Mouse (Mus musculus) left cerebral cortex, adult 9 months (tissue): Measurements from ENCODE around the gene Ltbp1.
"Not testable (repeated sequence)": the region's sequence is repeated elsewhere in the genome, so short reads cannot be mapped to it uniquely, and the experiment has no call there.

ENCODE experiments used
- DNase-seq, 2 experiments: peaks; one replicate each; pipeline ENCODE4 v3.0.0; 2022; ENCODE audit warnings: low spot score in 2 of 2

Ltbp1 gene

DNA sequence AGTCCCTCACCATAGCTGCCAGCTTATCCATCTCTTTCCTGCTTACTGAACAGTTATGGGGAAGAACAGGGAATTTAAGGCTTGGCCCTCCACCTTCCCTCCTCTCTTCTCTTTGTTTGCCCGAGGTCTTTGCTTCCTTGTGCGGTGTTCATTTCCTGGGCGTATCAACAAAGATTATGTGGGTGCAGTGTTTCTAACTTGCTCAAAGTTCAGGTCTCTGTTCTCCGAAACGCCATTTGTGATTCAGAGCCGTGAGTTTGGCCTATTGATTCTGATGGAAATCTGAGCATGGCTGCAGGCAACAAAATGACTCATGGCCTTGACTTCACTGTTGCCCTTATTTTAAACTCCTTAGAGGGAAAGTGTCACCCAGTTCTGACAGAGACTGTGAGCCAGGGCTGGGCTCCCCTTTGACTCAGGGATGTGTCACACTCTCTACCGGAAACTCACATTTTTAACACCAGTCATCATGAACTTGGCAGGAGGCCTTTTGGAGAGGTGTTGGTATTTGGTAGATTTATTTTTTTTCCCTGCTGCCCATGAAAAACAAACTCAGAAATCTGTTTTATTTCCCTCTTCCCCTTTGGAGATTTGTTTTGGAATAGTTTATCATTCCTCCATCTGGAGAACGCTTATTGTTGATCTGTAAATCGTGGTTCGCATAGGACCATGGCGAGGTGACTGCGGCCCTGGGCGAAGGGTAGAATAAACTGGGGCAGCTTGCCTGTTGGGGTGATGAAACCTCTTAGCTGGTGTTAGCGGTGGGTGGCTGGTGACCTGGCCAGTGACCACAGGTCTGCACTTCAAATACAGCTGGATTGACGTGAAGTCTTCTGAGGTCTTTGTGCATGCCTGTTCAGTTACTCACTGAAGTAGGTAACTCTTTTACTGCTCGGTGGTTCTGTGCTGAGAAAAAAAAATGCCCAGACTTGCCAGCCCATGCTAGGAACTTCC lies 105.2 kb downstream of the Ltbp1 start:
- no peak for DNase-seq

DNA sequence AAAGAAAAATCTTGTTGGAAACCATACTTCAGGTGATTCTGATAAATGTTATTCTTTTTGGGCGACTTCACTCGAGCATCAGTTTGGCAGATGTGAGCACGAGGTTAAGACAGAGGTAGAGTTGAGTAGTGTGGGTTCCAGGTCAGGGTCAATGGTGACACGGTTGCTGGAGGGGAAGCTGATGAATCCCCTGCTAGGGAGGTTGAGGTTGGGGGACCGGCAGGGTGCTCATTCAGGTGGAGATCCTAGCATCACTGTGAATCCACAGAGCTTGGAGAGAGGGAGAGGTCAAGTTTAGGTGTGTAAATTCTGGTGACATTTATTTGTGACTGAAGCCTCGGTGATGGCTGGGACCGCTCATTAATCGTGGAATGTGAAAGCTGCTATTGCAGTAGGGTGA lies 110.2 kb downstream of the Ltbp1 start:
- no peak for DNase-seq

DNA sequence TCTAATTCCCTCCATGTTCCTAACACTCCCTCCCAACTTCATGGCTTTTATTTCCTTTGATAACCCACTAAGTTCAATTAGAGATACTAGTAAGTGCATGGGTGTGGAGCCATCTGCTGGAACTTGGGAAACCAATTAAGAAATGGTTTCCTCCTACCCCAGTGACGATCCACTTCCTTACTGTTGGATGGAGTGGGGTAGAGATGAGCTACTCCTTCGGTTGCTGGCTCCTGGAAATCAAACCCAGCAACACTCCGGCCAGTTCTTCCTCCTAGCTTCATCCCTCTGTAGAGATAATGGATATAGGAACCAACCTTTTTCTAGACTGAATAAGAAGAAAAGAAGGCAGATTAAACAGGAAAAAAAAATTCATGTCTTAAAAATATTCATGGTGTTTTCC lies 113.5 kb downstream of the Ltbp1 start:
- DNase-seq: no peak

DNA sequence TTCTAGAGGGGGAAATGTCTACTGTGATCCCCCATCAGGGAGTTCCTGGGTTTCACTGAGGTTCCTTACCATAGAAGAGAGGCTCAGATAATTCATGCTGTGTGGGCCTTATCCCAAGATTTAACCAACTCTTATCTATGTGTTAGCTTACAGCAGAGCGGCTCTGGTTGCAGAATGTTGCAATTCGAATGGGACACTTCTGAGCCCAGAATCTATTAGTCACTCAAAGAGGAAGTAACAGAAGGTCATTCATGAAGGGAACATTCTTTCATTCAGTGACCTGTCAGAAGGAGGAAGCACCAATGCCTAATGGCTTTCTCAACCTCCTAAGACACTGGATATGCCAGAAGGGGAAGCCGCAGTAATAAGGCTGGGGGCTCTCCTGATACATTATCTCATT lies 114.1 kb downstream of the Ltbp1 start:
- DNase-seq: no peak

DNA sequence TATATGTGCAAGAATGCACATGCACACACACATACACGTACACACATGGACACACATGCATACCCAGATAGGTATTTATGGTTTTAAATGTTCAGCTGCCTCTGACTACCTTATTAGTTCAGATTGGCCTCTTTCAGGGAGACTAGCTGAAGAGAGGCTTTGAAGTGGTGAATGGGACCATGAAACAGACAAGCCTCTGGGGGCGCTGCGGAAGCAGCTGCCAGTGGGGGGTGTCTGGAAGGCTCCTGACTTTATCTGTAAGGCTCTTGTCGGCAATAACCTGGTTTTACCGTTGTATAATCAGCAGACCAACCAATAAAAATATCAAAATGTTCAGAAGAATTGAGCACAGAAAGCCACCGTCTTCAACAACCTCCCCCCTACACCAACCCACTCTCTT lies 114.7 kb downstream of the Ltbp1 start:
- DNase-seq: no peak

DNA sequence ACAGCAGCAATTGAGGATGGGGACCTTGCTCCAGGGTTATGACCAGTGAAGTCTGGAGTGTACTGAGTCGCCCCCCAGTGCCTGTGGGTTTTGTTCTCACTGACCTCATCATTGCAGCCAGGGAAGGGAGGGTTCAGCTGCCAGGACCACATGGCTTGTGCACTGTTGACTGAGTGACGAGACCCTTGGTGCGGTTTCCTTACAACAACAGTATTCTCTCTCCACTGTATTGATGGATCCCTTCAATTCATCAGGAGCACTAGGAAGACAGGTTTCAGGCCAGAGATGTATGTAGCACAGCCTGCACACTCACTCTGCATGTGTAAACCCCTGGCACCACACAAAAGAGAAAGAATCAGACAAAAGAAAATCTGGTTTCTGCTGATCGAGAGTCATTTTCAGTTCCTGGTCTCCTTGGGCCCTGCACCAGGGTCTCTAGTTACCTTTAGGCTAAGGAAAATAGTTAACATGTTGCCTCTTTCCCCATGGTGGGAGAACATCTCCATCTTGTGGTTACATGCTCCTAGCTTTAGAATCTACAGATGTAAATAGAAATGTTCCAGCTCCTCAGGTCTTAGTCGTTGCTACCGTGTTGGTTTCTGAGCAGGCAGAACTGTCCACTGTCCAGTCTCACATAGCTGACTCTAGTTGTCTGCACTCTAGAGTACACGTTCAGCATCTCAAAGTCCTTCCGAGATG lies 117.4 kb downstream of the Ltbp1 start:
- DNase-seq: no peak

DNA sequence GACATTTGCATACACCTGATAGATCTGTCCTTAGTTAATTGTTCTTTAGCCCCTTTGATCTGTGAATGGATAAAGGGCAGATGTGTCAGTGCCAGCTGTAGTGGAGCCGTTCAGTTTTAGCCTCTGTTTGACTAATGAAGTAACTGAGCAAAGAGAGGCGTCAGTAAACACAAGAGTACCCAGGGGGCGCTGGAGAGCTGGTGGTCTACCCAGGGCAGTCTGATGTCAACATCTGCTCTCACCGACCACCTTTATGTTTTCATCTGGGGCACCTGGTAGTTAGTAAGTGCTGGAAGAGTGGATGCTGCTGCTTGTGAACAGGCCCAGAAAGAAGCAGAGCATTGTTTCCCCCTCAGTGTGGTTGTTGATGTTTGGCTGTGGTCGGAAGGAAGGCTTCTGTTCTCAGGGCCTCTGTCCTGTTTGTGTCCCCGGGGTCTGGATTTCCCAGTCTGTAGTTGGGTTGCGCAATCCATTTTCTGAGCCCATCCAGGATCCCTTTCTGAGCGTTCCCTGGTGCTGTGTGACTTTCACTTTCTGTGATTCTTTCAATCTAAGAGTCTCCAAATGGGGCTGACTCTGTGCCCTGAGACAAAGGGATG lies 123.1 kb downstream of the Ltbp1 start:
- DNase-seq: no peak

DNA sequence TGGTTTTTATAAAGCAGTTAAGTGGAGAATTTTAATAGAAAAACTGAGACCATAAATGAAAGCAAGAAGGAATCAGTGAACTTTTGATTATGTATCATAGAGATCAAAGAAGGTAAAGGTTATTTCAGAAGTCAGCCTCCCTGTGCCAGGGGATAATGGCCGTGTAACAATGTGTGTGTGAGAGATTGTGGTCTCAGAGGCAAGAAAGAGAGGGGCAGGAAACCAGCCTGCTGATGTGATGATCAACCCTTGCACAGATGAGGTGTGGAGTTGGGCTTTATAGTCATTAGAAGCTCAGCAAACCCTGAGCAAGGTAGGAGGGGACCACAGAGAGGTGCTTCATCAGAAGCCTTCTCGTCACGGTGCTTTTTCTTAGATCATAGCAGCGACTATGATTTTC lies 128.6 kb downstream of the Ltbp1 start:
- no peak for DNase-seq

DNA sequence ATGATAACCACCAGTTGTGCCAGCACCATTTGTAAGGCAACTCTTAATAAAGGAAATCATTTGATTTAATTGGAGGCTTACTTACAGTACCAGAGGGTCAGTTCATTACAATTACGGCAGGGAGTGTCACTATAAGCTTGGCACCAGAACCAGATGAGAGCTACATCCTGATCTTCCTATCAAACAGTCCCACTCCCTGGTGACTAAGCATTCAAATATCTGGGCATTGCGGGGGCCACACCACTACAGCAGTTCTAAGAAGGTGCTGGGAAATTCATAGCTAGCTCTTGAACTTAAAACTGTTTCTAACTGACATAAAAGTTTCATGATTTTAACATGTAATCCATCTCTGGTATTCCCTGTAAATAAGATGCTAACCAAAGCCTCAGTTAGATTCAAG lies 134.4 kb downstream of the Ltbp1 start:
- no peak for DNase-seq

DNA sequence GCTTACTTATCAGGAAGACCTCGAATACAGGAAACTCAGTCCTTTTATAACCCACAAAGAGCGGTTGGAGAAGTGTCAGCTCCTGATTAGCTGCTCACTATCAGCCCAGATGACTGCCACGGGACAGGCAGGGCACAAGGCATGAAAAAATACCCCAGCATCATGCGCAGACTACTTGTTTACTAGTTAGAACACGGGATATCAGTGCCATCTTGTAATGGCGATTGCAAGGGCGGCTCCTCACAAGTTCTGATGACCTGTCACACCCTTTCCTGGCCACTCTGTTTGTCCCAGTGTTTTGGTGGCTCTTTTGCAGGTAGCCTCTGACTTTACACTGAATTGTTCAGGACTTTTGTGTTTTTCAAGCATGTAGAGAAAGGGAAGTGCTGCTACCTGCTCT lies 137.5 kb downstream of the Ltbp1 start:
- not testable (repeated sequence) for DNase-seq

DNA sequence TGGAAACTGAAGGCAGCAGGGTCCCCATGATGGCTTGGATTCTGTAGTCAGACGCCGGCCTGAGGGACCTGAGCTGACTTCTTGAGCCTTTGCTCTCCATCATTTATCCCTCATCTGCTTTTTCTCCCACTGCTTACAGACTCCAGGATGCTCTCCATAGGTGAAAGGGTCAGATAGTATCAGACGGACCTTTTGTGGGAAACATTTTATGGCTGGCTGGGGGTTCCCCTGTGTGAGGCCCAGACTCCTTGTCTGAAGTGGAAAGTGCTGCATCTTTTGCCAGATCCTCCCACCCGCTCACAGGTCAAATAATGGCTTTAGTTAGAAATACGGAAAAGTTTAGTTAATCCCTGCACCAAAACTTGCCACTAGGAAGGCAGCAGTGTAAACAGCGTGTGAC lies 138.6 kb downstream of the Ltbp1 start:
- no peak for DNase-seq

DNA sequence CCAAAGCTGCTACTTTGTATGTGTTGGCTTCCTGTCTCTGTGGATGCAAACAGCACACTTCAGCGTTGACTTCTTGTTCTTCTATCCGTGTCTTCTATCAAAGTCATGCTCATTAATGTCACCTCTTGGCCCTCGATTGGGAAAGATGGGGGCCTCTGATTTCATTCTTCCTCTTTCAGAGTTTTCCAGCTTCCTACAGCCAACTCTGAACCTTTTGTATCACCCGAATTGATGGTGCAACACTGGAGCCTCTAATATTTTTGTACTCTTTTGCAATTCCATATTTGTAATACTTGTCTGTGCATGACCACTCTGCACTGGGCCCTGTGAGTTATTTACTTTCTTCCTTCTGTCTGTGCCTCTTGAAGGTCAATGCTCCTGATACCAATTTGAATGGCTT lies 141.8 kb downstream of the Ltbp1 start:
- DNase-seq: no peak

DNA sequence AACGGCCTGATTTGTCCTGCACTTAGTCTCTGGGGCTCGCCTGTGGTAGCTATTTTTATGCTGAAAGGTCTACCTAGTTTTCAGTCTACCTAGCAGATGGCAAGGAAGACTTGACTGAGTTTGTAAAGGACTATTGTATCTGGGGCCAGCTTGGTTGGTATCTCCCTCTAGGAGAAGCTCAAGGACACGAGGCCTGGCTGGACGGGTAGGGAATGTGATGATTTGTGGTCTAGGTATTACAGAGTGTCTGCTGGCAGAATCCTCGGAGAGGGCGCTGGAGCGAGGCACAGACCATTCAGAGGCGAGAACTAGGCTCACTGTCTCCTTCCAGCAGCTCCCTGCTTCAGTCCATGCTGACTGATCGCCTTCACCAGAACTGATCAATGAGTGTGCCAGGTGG lies 146.4 kb downstream of the Ltbp1 start:
- no peak for DNase-seq

DNA sequence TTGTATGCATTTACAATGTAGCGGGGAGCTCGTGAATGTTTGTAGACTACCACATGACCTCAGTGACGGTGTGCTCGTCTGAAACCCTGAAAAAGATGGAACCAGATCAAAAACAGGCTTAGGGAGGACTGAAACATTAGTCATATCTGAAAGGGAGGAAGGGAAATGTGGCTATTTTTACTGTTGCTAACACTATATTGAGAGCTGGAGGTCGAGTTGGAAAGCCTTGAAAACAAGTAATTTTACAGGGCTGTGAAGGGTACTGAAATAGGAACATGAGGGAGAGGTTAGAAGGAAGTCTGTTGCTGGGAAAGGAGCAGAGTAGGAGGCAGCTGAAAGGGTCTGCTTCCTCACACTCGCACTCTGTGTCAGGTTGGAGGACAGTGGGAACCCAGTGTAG lies 147.7 kb downstream of the Ltbp1 start:
- DNase-seq: peak in 1 of 2 experiments; percentile 18

DNA sequence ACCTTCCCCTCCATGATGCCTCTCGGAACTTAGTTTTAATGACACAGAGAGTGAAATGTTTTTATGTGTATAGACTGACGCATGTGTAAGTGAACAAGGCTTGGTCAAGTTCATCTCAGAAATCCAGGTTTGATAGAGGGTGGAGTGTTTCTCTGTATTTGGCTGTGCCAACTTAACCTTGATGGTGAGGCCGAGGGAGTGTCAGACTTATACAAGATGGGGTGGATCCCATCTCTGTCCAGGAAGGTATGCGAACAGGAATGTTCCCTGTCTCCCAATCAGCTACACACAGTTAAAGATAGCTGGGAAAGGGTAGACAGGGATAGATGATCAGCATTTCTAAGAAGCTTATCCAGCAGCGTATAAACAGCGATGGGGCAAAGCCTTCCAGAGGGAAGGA lies 153.0 kb downstream of the Ltbp1 start:
- DNase-seq: no peak

DNA sequence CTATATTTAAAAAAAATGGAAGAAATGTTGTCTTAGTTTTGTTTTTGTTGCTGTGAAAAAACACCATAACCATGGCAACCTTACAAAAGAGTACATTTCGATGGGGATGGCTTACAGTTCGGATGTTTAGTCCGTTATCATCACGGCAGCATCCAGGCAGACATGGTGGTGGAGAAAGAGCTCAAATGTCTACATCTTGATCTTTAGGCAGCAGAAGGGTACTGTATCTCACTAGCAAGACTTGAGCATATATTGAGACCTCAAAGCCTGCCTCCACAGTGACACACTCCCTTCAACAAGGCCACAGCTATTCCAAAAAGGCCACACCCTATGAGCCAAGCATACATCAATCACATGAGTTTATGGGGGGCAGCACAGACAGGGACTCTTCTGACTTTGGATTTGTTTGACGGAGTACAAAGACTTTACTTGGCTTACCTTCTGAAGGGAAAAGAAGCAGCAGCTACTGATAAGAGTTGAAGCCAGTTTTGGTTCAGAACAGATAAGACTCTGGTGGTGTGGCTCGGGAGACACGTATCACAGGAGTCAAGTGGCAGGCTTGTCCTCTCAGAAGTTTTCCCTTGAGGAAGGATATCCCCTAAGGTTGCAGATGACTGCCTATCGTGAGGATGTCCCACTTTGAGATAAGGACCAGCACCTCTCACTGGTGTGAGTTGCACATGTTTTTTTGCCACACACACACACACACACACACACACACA lies 153.9 kb downstream of the Ltbp1 start:
- no peak for DNase-seq

DNA sequence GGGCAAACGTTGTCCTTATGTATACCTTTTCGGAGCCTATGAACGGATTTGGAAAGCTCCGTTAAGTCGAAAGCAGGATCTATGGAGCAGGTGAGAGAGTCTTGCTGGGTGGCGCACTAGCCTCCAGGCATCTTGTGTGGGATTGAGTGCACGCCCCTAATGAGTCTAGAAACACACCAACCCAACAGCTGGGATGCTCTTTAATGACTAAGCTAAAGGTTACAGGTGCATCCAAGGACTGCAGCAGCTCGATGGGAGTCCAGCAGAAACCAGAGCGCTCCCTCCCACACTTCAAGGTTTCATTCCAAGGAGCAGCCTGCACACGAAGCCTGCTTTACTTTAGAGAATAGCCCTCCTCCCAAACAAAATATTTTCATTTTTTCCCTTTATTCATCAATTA lies 155.7 kb downstream of the Ltbp1 start:
- DNase-seq: no peak

DNA sequence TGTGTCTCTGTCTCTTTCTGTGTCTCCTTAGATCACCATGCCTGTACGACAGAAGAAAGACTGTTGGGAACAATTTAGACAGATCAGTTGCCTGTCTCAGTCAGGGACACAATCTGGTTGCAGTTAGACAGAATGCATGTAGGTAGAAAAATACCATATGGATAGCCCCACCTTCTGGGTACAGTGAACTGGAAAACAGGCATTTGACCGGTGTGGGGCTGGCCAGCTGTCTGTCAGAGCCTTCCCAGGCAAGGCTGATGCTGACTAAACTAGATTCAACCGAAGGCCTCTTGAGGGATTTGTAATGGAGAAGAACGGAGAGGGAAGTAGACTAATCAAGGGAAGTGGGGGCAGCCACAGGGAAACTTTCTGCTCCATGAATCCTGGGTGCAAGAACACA lies 156.6 kb downstream of the Ltbp1 start:
- DNase-seq: no peak

DNA sequence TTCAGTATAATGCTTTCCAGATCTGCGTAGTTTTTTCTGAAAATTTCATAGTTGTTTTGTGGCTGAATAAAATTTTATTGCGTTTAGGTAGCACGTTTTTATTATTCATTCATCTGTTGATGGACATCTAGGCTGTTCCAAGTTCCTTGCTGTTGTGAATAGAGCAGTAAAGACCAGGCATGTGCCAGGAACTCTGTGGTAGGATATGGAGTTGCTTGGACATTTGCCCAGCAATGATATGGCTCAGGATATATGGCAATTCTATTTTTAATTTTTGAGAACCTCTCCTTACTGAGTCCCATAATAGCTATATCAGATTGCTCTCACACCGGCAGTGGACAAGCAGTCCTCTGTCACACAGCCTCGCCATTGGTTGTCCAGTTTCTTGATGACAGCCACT lies 159.2 kb downstream of the Ltbp1 start:
- DNase-seq: no peak

DNA sequence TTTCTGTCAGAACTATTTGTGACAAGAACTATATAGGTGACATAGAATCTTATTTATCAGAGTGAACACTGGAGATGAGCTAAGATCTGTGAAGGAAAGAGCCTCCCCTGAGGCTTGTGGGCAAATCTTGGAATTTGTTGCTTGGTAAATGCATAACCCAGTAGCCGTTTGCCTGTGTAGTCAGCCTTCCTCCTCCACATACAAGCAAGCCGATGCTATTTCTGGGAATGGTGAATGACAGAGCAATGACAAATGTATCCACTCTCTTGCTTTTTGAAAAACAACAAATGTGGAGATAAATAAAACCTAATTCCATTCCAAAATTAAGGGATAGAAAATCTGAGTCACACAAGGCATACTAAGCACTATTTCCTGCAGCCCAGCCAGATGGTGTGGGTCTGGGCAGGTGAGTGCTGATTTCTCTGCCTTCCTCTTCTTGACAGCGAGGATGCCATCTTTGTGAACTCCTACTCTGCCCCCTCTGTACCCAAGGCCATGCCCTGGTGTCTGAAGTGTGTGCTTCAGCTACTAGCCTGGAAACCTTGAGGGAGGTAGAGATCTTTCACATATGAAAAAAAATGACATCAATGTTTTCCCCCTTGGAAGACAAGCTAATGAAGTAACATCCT lies 163.3 kb downstream of the Ltbp1 start:
- DNase-seq: peak in 1 of 2 experiments; percentile 34

DNA sequence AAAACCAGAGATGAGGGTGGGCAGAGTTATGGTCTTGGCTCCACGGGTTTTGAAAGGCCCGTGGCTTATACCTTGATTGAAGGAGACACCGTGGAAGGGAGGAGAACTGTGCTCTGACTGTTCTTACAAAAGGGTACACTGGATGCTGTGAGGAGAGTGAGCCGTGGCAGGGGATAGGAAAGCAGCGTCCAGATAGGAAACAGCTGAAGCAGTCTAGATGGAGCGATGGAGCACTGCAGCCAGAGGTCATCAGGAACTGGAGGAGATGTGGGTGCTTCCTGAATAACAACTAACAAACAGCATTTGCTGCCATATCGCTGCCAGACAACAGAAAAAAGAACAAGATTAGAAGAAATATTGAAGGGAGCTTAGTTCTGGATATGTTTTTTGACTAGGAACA lies 166.3 kb downstream of the Ltbp1 start:
- no peak for DNase-seq
